12 mouse cellular contexts compared by ENCODE assay signal in the genomic region with DNA sequence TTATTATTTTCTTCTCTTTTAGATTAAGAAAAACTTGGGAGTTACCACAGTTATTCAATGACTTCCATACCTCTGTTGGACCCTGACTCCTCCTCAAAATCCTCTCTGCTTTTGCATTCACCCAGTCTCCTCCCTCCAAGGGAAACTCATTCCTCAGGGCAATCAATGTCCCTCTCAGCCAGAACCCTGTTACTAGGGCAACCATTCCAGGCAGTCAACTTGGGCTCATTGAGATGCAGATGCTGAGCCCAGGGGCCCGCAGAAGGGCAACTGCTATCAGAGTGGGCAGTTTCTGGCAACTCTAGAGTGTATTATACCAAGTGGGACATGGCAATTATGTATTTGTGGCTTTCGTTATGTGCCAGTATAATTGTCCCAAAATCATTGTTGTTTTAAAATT.
DNase-seq lines count a peak whose midpoint lies in the region; ATAC-seq lines count a peak whose summit lies in the region.
"Had no signal": no experiment of that assay in that cellular context is flagged by ENCODE, and none has a peak within 500 bp of the region (broad histone marks: within the 10 kb centered on the region; RNA-seq: fewer than 3 reads in every experiment).

No protein-coding gene starts in this region.

- H3K4me3 ChIP-seq in hindbrain, embryonic 14.5 days (replicated peaks; ENCODE audit: low read length) = no peak overlapping the region
- no peak overlapping the region for H3K4me3 ChIP-seq in neural tube, embryonic 14.5 days (ENCODE audit: low read depth, low read length)
- no peak overlapping the region for H3K4me3 ChIP-seq in kidney, embryonic 14.5 days (ENCODE audit: low read length)
- H3K4me3 ChIP-seq: embryonic facial prominence, embryonic 13.5 days had no signal

- no peak overlapping the region for H3K9ac ChIP-seq in hindbrain, embryonic 14.5 days
- no peak overlapping the region for H3K9ac ChIP-seq in neural tube, embryonic 14.5 days (replicated peaks; ENCODE audit: low read depth, low read length)
- no peak overlapping the region for H3K9ac ChIP-seq in kidney, embryonic 14.5 days (ENCODE audit: low read depth, low read length)
- H3K9ac ChIP-seq: embryonic facial prominence, embryonic 13.5 days; liver, embryonic 14.5 days had no signal

- peak; percentile 92 for ATAC-seq in hindbrain, embryonic 14.5 days (ENCODE audit: low FRiP score)
- ATAC-seq in neural tube, embryonic 14.5 days (ENCODE audit: low read depth) = peak; percentile 93
- no peak for ATAC-seq in kidney, embryonic 14.5 days (ENCODE audit: low FRiP score, low TSS enrichment)

- no peaks in the 10 kb centered on the region for H3K36me3 ChIP-seq in hindbrain, embryonic 14.5 days (replicated peaks; ENCODE audit: control insufficient read depth, insufficient read depth)
- H3K36me3 ChIP-seq in neural tube, embryonic 14.5 days (ENCODE audit: control insufficient read depth, insufficient read depth, low read length) = no peaks in the 10 kb centered on the region
- H3K36me3 ChIP-seq in kidney, embryonic 14.5 days (ENCODE audit: control insufficient read depth, insufficient read depth, low read length) = no peaks in the 10 kb centered on the region
- H3K36me3 ChIP-seq: embryonic facial prominence, embryonic 13.5 days had no signal

- no peak overlapping the region for H3K4me2 ChIP-seq in hindbrain, embryonic 14.5 days (replicated peaks)
- no peak overlapping the region for H3K4me2 ChIP-seq in neural tube, embryonic 14.5 days (ENCODE audit: low read depth, low read length)
- H3K4me2 ChIP-seq in kidney, embryonic 14.5 days (replicated peaks; ENCODE audit: low read depth, low read length) = no peak overlapping the region
- H3K4me2 ChIP-seq: embryonic facial prominence, embryonic 13.5 days had no signal

- H3K27me3 ChIP-seq in hindbrain, embryonic 14.5 days (ENCODE audit: control insufficient read depth, insufficient read depth, low read length) = no peaks in the 10 kb centered on the region
- no peaks in the 10 kb centered on the region for H3K27me3 ChIP-seq in neural tube, embryonic 14.5 days (ENCODE audit: control insufficient read depth, insufficient read depth, low read length)
- no peaks in the 10 kb centered on the region for H3K27me3 ChIP-seq in kidney, embryonic 14.5 days (ENCODE audit: control insufficient read depth, insufficient read depth, low read length)
- H3K27me3 ChIP-seq: embryonic facial prominence, embryonic 13.5 days had no signal

- peak; percentile 23 to 38 for DNase-seq in layer of hippocampus, postnatal 10 days (ENCODE audit: low spot score in 2 of 2)
- no peak for DNase-seq in layer of hippocampus, adult 11-12 months (ENCODE audit: low spot score)
- peak; percentile 50 for DNase-seq in embryo, embryonic 9.5 days (ENCODE audit: extremely low spot score)
- peak; percentile 62 for DNase-seq in hindbrain, embryonic 14.5 days (ENCODE audit: low spot score)
- no peak for DNase-seq in kidney, postnatal 14 days
- DNase-seq in lung, postnatal 10 days = no peak
- DNase-seq: heart, adult 18-20 months; kidney, postnatal 4 days had no signal

- H3K4me1 ChIP-seq in hindbrain, embryonic 14.5 days (replicated peaks; ENCODE audit: control insufficient read depth, insufficient read depth, low read length) = 0 out of 2 replicates have a peak, but pooled peaks cover 4% of the 10 kb centered on the region
- H3K4me1 ChIP-seq in neural tube, embryonic 14.5 days (ENCODE audit: control insufficient read depth, insufficient read depth, low read length) = no peaks in the 10 kb centered on the region; the same call in 1 of the 2 replicates
- no peaks in the 10 kb centered on the region for H3K4me1 ChIP-seq in kidney, embryonic 14.5 days (ENCODE audit: control insufficient read depth, insufficient read depth, low read length)
- H3K4me1 ChIP-seq: embryonic facial prominence, embryonic 13.5 days had no signal

- H3K9me3 ChIP-seq in hindbrain, embryonic 14.5 days (ENCODE audit: control insufficient read depth, low read length) = no peaks in the 10 kb centered on the region
- H3K9me3 ChIP-seq in neural tube, embryonic 14.5 days (ENCODE audit: control insufficient read depth, low read length) = no peaks in the 10 kb centered on the region
- H3K9me3 ChIP-seq in kidney, embryonic 14.5 days (ENCODE audit: control insufficient read depth, low read length) = no peaks in the 10 kb centered on the region
- H3K9me3 ChIP-seq: embryonic facial prominence, embryonic 13.5 days had no signal

- peak overlapping the region; percentile 36; the same call in 1 of the 2 replicates for H3K27ac ChIP-seq in hindbrain, embryonic 14.5 days
- no peak overlapping the region for H3K27ac ChIP-seq in neural tube, embryonic 14.5 days (ENCODE audit: low read depth, low read length)
- H3K27ac ChIP-seq in kidney, embryonic 14.5 days (ENCODE audit: low read depth, low read length) = no peak overlapping the region
- H3K27ac ChIP-seq: embryonic facial prominence, embryonic 13.5 days; liver, embryonic 14.5 days had no signal

- WGBS in hindbrain, embryonic 14.5 days = 12% methylated on average over 2 of the region's 2 CpGs
- 5% methylated on average over 2 of the region's 2 CpGs for WGBS in neural tube, embryonic 14.5 days
- 39% methylated on average over 2 of the region's 2 CpGs for WGBS in kidney, embryonic 14.5 days

Comparison
In these comparisons a context has a peak if more than half of its experiments do, and no peak if none do; other contexts are left out.
1. DNase-seq: peak in layer of hippocampus, postnatal 10 days (2 of 2), embryo, embryonic 9.5 days (single experiment) and hindbrain, embryonic 14.5 days (single experiment); none in layer of hippocampus, adult 11-12 months (single experiment), kidney, postnatal 14 days (single experiment) and lung, postnatal 10 days (single experiment).